Mouse (Mus musculus) midbrain, embryonic 16.5 days (tissue): ENCODE data around the gene Ear2. TPM values are rescaled to one million over a fixed set of nuclear protein-coding genes. Genes with fewer than 3 reads are reported as not detected.
"Not testable (repeated sequence)": the region's sequence is repeated elsewhere in the genome, so short reads cannot be mapped to it uniquely, and the experiment has no call there.

Source experiments
- ATAC-seq: fragments of 200-750 bp; cut with Nextera tagmentation; 2 replicates; pipeline ENCODE4 v1.8.0; 2017; ENCODE audit warnings: moderate TSS enrichment
- H3K27ac ChIP-seq: fragments of 300-500 bp; sonication (generic); 2 replicates; pipeline ENCODE4 v1.5.1; 2014; ENCODE audit warnings: mild to moderate bottlenecking, low read length, mixed read lengths
- H3K27me3 ChIP-seq: fragments of 300-500 bp; sonication (generic); 2 replicates; pipeline ENCODE4 v1.6.1; 2014; ENCODE audit warnings: low read depth, low read length, mixed read lengths; ENCODE audit not compliant: control insufficient read depth, insufficient read depth
- H3K36me3 ChIP-seq: fragments of 300-500 bp; sonication (generic); 2 replicates; pipeline ENCODE4 v1.6.1; 2014; ENCODE audit warnings: mild to moderate bottlenecking, low read length, moderate library complexity, mixed read lengths; ENCODE audit not compliant: control insufficient read depth, insufficient read depth
- H3K4me1 ChIP-seq: fragments of 300-500 bp; sonication (generic); 2 replicates; pipeline ENCODE4 v1.6.1; 2014; ENCODE audit warnings: mild to moderate bottlenecking, low read length, mixed read lengths; ENCODE audit not compliant: control insufficient read depth, insufficient read depth
- H3K4me2 ChIP-seq: fragments of 300-500 bp; sonication (generic); 2 replicates; pipeline ENCODE4 v1.6.1; 2014; ENCODE audit warnings: mild to moderate bottlenecking, low read length, mixed read lengths
- H3K4me3 ChIP-seq: fragments of 300-500 bp; sonication (generic); 2 replicates; pipeline ENCODE4 v1.5.1; 2014; ENCODE audit warnings: low read depth, mild to moderate bottlenecking, low read length, moderate library complexity, mixed read lengths
- H3K9ac ChIP-seq: fragments of 300-500 bp; sonication (generic); 2 replicates; pipeline ENCODE4 v1.6.1; 2014; ENCODE audit warnings: low read depth, low read length, mixed read lengths
- H3K9me3 ChIP-seq: fragments of 300-500 bp; sonication (generic); replicated peaks from 2 replicates; pipeline ENCODE4 v1.6.1; 2014; ENCODE audit warnings: mild to moderate bottlenecking, low read length, mixed read lengths; ENCODE audit not compliant: control insufficient read depth, poor library complexity, severe bottlenecking
- WGBS: fragments of 180-500 bp; shearing (Covaris S2); extraction: QIAGEN DNeasy Blood & Tissue Kit; methylation state at CpG from one replicate; pipeline ENCODE4 v1.1.7; 2014; 5-methylcytosine and 5-hydroxymethylcytosine counted together
- polyA plus RNA-seq: library from polyadenylated mRNA; unstranded; fragments of >200 nt; fragmentation: Nextera tagmentation; extraction: Ambion mirVana; gene quantifications from 2 replicates; pipeline ENCODE4 v1.2.1, GENCODE M21; 2015

Gene Ear2
- polyA plus RNA-seq: not detected in 2 replicates

- H3K9ac ChIP-seq, H3K36me3 ChIP-seq, ATAC-seq, H3K9me3 ChIP-seq, H3K4me1 ChIP-seq, H3K27ac ChIP-seq, H3K4me3 ChIP-seq, H3K4me2 ChIP-seq, H3K27me3 ChIP-seq: not testable (repeated sequence)
- 81% methylated on average over 2 of the region's 2 CpGs for WGBS
These were observed at the start of gene Ear2 for GRCm38 (mm10) chr14:44102354-44102753. Ear2 (plus strand) TSS chr14:44102654.

GRCm38 (mm10) chr14:44067879-44068278, 34.6 kb upstream of the Ear2 start:
- not testable (repeated sequence) for H3K27me3 ChIP-seq, H3K4me1 ChIP-seq, H3K27ac ChIP-seq, ATAC-seq, H3K9me3 ChIP-seq, H3K4me3 ChIP-seq, H3K36me3 ChIP-seq, H3K4me2 ChIP-seq, H3K9ac ChIP-seq
- WGBS: 84% methylated on average over 1 of the region's 1 CpGs

GRCm38 (mm10) chr14:44070595-44070994, 31.9 kb upstream of the Ear2 start:
- H3K4me1 ChIP-seq, H3K4me2 ChIP-seq, H3K4me3 ChIP-seq, H3K27ac ChIP-seq, ATAC-seq, H3K36me3 ChIP-seq, H3K9me3 ChIP-seq, H3K9ac ChIP-seq, H3K27me3 ChIP-seq: not testable (repeated sequence)
- 85% methylated on average over 1 of the region's 3 CpGs for WGBS

GRCm38 (mm10) chr14:44077785-44078341, 24.6 kb upstream of the Ear2 start:
- H3K27ac ChIP-seq, H3K9ac ChIP-seq, H3K4me3 ChIP-seq, ATAC-seq, H3K27me3 ChIP-seq, H3K4me1 ChIP-seq, H3K9me3 ChIP-seq, H3K36me3 ChIP-seq, H3K4me2 ChIP-seq: not testable (repeated sequence)
- 70% methylated on average over 4 of the region's 5 CpGs for WGBS

GRCm38 (mm10) chr14:44086588-44086987, 15.9 kb upstream of the Ear2 start:
- not testable (repeated sequence) for ATAC-seq, H3K4me1 ChIP-seq, H3K4me3 ChIP-seq, H3K36me3 ChIP-seq, H3K4me2 ChIP-seq, H3K9me3 ChIP-seq, H3K9ac ChIP-seq, H3K27me3 ChIP-seq, H3K27ac ChIP-seq
- 94% methylated on average over 1 of the region's 1 CpGs for WGBS

- H3K9me3 ChIP-seq, ATAC-seq, H3K36me3 ChIP-seq, H3K4me1 ChIP-seq, H3K27me3 ChIP-seq, H3K9ac ChIP-seq, H3K27ac ChIP-seq, H3K4me3 ChIP-seq, H3K4me2 ChIP-seq: not testable (repeated sequence)
- WGBS: 87% methylated on average over 2 of the region's 2 CpGs
These were observed 14.9 kb upstream of the Ear2 start for GRCm38 (mm10) chr14:44087535-44087934.

- not testable (repeated sequence) for H3K4me2 ChIP-seq, H3K9me3 ChIP-seq, ATAC-seq, H3K27me3 ChIP-seq, H3K36me3 ChIP-seq, H3K4me3 ChIP-seq, H3K9ac ChIP-seq, H3K4me1 ChIP-seq, H3K27ac ChIP-seq
- WGBS: 71% methylated on average over 1 of the region's 1 CpGs
These were observed 10.9 kb upstream of the Ear2 start for GRCm38 (mm10) chr14:44091524-44091923.

- H3K4me2 ChIP-seq, H3K36me3 ChIP-seq, H3K27ac ChIP-seq, H3K27me3 ChIP-seq, H3K9ac ChIP-seq, H3K4me1 ChIP-seq, H3K4me3 ChIP-seq, H3K9me3 ChIP-seq, ATAC-seq: not testable (repeated sequence)
- 81% methylated on average over 5 of the region's 5 CpGs for WGBS
These were observed 8.0 kb upstream of the Ear2 start for GRCm38 (mm10) chr14:44094445-44094844.

GRCm38 (mm10) chr14:44100030-44100429, 2.4 kb upstream of the Ear2 start:
- not testable (repeated sequence) for H3K27me3 ChIP-seq, ATAC-seq, H3K4me1 ChIP-seq, H3K36me3 ChIP-seq, H3K9me3 ChIP-seq, H3K9ac ChIP-seq, H3K4me3 ChIP-seq, H3K27ac ChIP-seq, H3K4me2 ChIP-seq
- no CpG with 5 or more reads among the region's 1 CpGs for WGBS
